In the genomic region with DNA sequence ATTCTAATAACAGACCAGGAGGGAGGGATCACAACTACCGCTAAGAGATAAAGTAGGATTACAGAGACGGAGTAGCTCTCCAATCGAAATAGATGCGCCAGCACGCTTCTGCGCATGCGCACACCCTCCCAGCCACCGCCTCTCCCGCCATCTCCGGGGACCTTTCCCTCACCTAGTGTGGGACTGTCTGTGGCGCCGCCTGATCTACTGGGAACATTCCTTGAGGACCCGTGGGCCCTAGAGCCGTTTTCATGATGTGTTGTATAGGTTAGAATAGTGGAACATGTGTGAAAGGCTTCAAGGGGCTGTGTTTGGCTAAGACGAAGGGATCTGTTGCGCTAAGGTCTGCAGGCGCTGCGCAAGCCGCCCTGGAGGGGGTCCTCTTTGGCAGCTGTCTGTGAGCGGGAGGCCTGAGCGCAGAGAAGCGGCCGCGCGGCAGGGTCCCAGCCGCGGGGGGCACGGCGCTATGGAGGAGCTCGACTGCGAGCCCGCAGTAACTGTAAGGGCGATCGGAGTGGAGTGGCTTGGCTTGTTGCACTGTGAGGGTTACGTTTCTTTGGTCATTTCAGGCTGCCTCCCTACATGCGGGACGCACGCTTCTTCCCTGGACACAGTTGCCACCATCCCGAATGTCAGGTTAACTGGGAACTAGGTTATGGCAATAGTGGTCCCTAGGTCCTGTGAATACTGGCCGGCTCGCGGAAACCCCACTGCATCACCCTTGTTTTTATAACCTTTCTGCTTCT, we compare ENCODE assay signal across 8 mouse cellular contexts. TPM values are rescaled to one million over a fixed set of nuclear protein-coding genes. Genes with fewer than 3 reads are reported as not detected.
DNase-seq lines count a peak whose midpoint lies in the region; ATAC-seq lines count a peak whose summit lies in the region.

A gene (plus strand): TSS at position 371 of the 746 bp plus-strand sequence.

- intact Hi-C loops in gastrocnemius, postnatal 14 days (cut with DNase I; ENCODE audit: low total_unique reads): no loop called here
- intact Hi-C loops in left cerebral cortex, postnatal 10 days (cut with DNase I): no loop called here

- DNase-seq in adrenal gland, adult (ENCODE audit: inconsistent age in 2 of 2, low spot score in 1 of 2): peak; percentile 97 to 99
- DNase-seq in embryo, embryonic 10.5 days (ENCODE audit: low spot score): peak; percentile 98
- DNase-seq in gastrocnemius, postnatal 14 days: peak; percentile 98
- DNase-seq in left cerebral cortex, postnatal 10 days (ENCODE audit: extremely low spot score in 1 of 2, low spot score in 2 of 2): peak; percentile 93 to 97
- peak; percentile 93 for DNase-seq in right cerebral cortex, postnatal 25 days
- DNase-seq in urinary bladder, postnatal 4 days (ENCODE audit: low spot score in 2 of 2): peak; percentile 95 to 99

- peak; percentile 88 for ATAC-seq in inflammation-experienced regulatory T-cells, adult 6 months
- peak; percentile 95 for ATAC-seq in megakaryocyte-erythroid progenitor cell, adult 5-6 weeks (replicated peaks; ENCODE audit: low FRiP score, low TSS enrichment, poor library complexity, severe bottlenecking)

RNA-seq across cellular contexts. Expression of the gene that starts here (rescaled TPM):
- 10 to 100 TPM; 14.7 to 18.9 TPM for total RNA-seq in gastrocnemius, postnatal 14 days (2021)
- 10 to 100 TPM; 46.0 to 56.8 (median 53.8) TPM for polyA plus RNA-seq in inflammation-experienced regulatory T-cells, adult 6 months (2017; shearing (Covaris generic))
- 10 to 100 TPM; 43.9 to 51.2 TPM for total RNA-seq in left cerebral cortex, postnatal 10 days (2021)
- total RNA-seq in megakaryocyte-erythroid progenitor cell, adult 5-6 weeks (2014; fragmentation: Nextera tagmentation): 256 and 306 TPM in 2 replicates
- 179 and 228 TPM in 2 replicates for total RNA-seq in megakaryocyte-erythroid progenitor cell, adult 5-6 weeks (2017)

Comparison
In these comparisons a context has a peak if more than half of its experiments do, and no peak if none do; other contexts are left out.
1. Peak in every context shown above with its lines: DNase-seq and ATAC-seq.